Mouse (Mus musculus): ENCODE measurements around the gene Ranbp6.
A peak's percentile ranks its signal among the peaks of the same experiment; 100 is the strongest.

The Ranbp6 gene

GRCm38 (mm10) chr19:29812581-29813460 is at the start of gene Ranbp6:
Gene Ranbp6, minus strand, starts transcription at chr19:29812974.
- DNase-seq (ENCODE audit: inconsistent age in 2 of 2, low spot score in 1 of 2) = peak; percentile 94 to 97

GRCm38 (mm10) chr19:29860816-29861215 is 48.0 kb upstream of the Ranbp6 start:
- DNase-seq (ENCODE audit: inconsistent age in 2 of 2, low spot score in 1 of 2) = no peak

- DNase-seq (ENCODE audit: inconsistent age in 2 of 2, low spot score in 1 of 2) = no peak
Observed at GRCm38 (mm10) chr19:29857267-29857666, 44.5 kb upstream of the Ranbp6 start.

- DNase-seq (ENCODE audit: inconsistent age in 2 of 2, low spot score in 1 of 2) = no peak
Observed at GRCm38 (mm10) chr19:29853711-29854110, 40.9 kb upstream of the Ranbp6 start.

- DNase-seq (ENCODE audit: inconsistent age in 2 of 2, low spot score in 1 of 2) = no peak
Observed at GRCm38 (mm10) chr19:29851036-29851690, 38.4 kb upstream of the Ranbp6 start.

- DNase-seq (ENCODE audit: inconsistent age in 2 of 2, low spot score in 1 of 2) = no peak
Observed at GRCm38 (mm10) chr19:29849924-29850551, 37.3 kb upstream of the Ranbp6 start.

- DNase-seq (ENCODE audit: inconsistent age in 2 of 2, low spot score in 1 of 2) = no peak
Observed at GRCm38 (mm10) chr19:29844036-29844661, 31.4 kb upstream of the Ranbp6 start.

- no peak for DNase-seq (ENCODE audit: inconsistent age in 2 of 2, low spot score in 1 of 2)
Observed at GRCm38 (mm10) chr19:29843641-29844035, 30.9 kb upstream of the Ranbp6 start.

GRCm38 (mm10) chr19:29842973-29843372 is 30.2 kb upstream of the Ranbp6 start:
- DNase-seq (ENCODE audit: inconsistent age in 2 of 2, low spot score in 1 of 2) = no peak

GRCm38 (mm10) chr19:29840642-29841041 is 27.9 kb upstream of the Ranbp6 start:
- no peak for DNase-seq (ENCODE audit: inconsistent age in 2 of 2, low spot score in 1 of 2)

GRCm38 (mm10) chr19:29838636-29839135 is 25.9 kb upstream of the Ranbp6 start:
- DNase-seq (ENCODE audit: inconsistent age in 2 of 2, low spot score in 1 of 2) = peak in 1 of 2 experiments; percentile 82

GRCm38 (mm10) chr19:29838171-29838570 is 25.4 kb upstream of the Ranbp6 start:
- DNase-seq (ENCODE audit: inconsistent age in 2 of 2, low spot score in 1 of 2) = no peak

GRCm38 (mm10) chr19:29835364-29836034 is 22.7 kb upstream of the Ranbp6 start:
- DNase-seq (ENCODE audit: inconsistent age in 2 of 2, low spot score in 1 of 2) = no peak

- no peak for DNase-seq (ENCODE audit: inconsistent age in 2 of 2, low spot score in 1 of 2)
Observed at GRCm38 (mm10) chr19:29830911-29831310, 18.1 kb upstream of the Ranbp6 start.

GRCm38 (mm10) chr19:29828558-29828957 is 15.8 kb upstream of the Ranbp6 start:
- no peak for DNase-seq (ENCODE audit: inconsistent age in 2 of 2, low spot score in 1 of 2)

- DNase-seq (ENCODE audit: inconsistent age in 2 of 2, low spot score in 1 of 2) = peak in 1 of 2 experiments; percentile 43
Observed at GRCm38 (mm10) chr19:29826686-29827085, 13.9 kb upstream of the Ranbp6 start.

- no peak for DNase-seq (ENCODE audit: inconsistent age in 2 of 2, low spot score in 1 of 2)
Observed at GRCm38 (mm10) chr19:29825003-29825402, 12.2 kb upstream of the Ranbp6 start.

- peak; percentile 31 to 84 for DNase-seq (ENCODE audit: inconsistent age in 2 of 2, low spot score in 1 of 2)
Observed at GRCm38 (mm10) chr19:29824034-29824700, 11.4 kb upstream of the Ranbp6 start.

GRCm38 (mm10) chr19:29823456-29824010 is 10.8 kb upstream of the Ranbp6 start:
- DNase-seq (ENCODE audit: inconsistent age in 2 of 2, low spot score in 1 of 2) = no peak

GRCm38 (mm10) chr19:29820966-29821365 is 8.2 kb upstream of the Ranbp6 start:
- DNase-seq (ENCODE audit: inconsistent age in 2 of 2, low spot score in 1 of 2) = peak; percentile 23 to 88

Data from adrenal gland, adult (tissue).